Mouse (Mus musculus) gonadal fat pad, adult 2 months (tissue): ENCODE data around the gene Notch4. TPM values are rescaled to one million over a fixed set of nuclear protein-coding genes. Genes with fewer than 3 reads are reported as not detected.

ENCODE experiments used
- DNase-seq: peaks from one replicate; pipeline ENCODE4 v3.0.0-alpha.2; 2012; ENCODE audit warnings: low read depth
- polyA plus RNA-seq: library from polyadenylated mRNA; depleted of rRNA; stranded (reverse); fragments of >200 nt; gene quantifications from 2 replicates; pipeline ENCODE4 v1.2.3, GENCODE M21; 2012; rRNA removed

Notch4 gene
- polyA plus RNA-seq, 1 experiment: 28.9 TPM

DNA sequence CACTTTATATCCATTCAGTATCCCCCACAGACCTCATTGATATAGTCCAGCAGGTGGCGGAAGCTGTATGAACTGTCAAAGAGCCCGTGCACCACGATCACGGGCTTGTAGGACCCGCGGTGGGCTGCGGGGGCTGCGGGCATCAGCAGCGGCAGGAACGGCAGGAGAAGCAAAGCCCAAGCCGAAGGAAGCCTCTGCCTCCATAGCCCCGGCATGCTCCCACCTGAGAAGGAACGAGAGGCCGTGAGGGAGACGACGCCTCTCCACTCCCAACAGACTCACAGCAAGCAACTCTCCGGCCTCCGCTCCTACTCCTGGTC, 62.7 kb downstream of the Notch4 start:
- no peak for DNase-seq

- DNase-seq: no peak
These were observed 63.2 kb downstream of the Notch4 start for GRCm38 (mm10) chr17:34627093-34627942.

- no peak for DNase-seq
These were observed 64.0 kb downstream of the Notch4 start, which contains the start of gene Ppt2 for GRCm38 (mm10) chr17:34627943-34628643. Gene Ppt2, minus strand, starts transcription at chr17:34628510.

- no peak for DNase-seq
These were observed 64.5 kb downstream of the Notch4 start for GRCm38 (mm10) chr17:34628644-34628967.

- no peak for DNase-seq
These were observed 65.2 kb downstream of the Notch4 start, which contains the start of gene Prrt1 for GRCm38 (mm10) chr17:34629221-34629751. Gene Prrt1, plus strand, starts transcription at chr17:34629533.

DNA sequence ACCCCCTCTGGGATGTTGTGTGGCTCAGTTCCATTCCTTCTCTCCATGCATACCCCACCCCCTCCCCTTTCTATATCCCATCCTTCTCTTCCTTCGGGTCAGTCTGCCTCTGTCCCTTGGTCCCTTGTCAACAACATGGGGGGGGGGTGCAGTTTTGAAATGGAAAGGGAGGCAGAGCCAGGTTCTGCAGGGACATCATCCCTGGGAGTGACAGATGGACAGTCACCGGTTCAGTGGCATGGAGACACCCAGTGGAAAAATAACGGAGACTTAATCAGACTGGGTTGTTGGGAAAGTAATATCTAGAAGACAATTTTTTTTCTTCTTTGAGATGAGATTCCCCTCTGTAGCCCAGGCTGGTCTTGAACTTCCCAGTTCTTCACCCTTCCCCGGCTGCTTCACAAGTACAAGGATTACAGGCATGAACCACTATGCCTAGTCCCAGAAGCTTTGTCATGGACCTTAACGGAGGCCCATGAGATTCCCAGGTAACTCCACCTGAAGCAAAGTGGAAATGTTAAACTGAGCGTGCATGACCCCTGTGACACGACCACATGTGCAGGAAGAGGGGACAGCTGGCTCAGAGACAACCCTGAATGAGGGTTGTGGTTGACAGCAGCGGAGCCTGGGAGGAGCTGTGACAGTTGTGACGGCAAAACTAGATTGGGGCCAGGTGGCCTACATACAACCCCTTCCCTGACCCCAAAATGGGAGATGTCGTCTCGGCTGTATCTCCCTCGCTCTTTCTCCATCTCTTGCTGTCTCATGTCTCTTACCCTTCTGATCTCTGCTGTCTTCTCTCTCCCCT, 65.9 kb downstream of the Notch4 start:
- DNase-seq: no peak

GRCm38 (mm10) chr17:34630761-34631301, 66.8 kb downstream of the Notch4 start:
- no peak for DNase-seq

- no peak for DNase-seq
These were observed 67.6 kb downstream of the Notch4 start for GRCm38 (mm10) chr17:34631647-34632046.

DNA sequence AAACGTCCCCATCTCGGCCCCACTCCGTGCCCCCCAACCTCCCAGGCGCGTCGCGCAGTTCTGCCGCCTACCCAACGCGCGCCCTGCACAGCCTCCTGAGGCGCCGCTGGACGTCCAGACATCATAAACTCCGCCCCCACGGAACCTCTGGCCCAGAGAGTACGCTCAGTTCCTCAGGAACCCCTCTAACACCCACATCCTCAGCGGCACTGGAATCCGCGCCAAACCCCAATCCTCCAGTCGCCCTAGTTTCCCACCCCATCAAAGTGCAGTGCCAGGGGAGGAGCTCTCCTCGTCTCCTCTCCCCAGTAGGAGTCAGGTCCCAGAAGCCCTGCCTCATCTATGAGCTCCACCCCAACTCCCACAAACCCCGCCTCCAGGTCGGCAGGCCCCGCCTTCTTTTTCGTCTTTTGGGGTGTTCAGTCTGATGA, 68.2 kb downstream of the Notch4 start:
- DNase-seq: no peak

- DNase-seq: no peak
These were observed 71.6 kb downstream of the Notch4 start for GRCm38 (mm10) chr17:34635671-34636070.

DNA sequence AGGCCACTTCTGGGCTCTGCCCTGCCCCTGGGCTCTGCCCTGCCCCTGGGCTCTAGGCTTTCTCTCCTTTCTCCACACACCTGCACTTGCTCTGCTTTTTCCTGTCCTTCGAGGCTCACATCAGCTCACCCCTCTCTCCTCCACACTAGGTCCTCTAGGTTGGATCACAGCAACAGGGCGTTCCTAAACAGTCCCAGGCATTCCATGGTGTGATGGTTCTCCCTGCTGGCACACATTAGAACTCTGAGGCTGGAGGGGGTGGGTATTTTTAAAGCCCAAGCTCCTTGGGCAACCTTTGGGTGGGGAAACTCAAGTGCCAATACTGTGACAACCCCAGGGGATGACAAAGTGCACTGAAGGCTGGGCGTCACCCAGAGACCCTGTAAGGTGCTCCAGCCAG, 73.4 kb downstream of the Notch4 start:
- DNase-seq: no peak

Other genes starting within 250 kb of the Notch4 start
- gene H2-Eb2, start 238.6 kb upstream of the Notch4 start, polyA plus RNA-seq: 0.05 and 0.06 TPM in 2 replicates
- 0.62 and 0.66 TPM in 2 replicates for gene Btnl2, start 209.4 kb upstream of the Notch4 start, polyA plus RNA-seq
- gene Btnl1, start 187.1 kb upstream of the Notch4 start, polyA plus RNA-seq: 0.06 and 0.07 TPM in 2 replicates
- 3.0 and 3.2 TPM in 2 replicates for gene BC051142, start 165.4 kb upstream of the Notch4 start, polyA plus RNA-seq
- gene Btnl4, start 87.0 kb upstream of the Notch4 start, polyA plus RNA-seq: 0.11 TPM in 1 of 2 replicates, not detected in the other
- gene Btnl6, start 46.9 kb upstream of the Notch4 start, polyA plus RNA-seq: not detected in 2 replicates
- 10.0 and 10.1 TPM in 2 replicates for gene Gpsm3, start 25.5 kb downstream of the Notch4 start, polyA plus RNA-seq
- 51.3 and 59.8 TPM in 2 replicates for gene Pbx2, start 27.0 kb downstream of the Notch4 start, polyA plus RNA-seq
- 5.3 and 5.5 TPM in 2 replicates for gene Ager, start 33.6 kb downstream of the Notch4 start, polyA plus RNA-seq
- gene Rnf5, start 39.4 kb downstream of the Notch4 start, polyA plus RNA-seq: 99.2 and 108 TPM in 2 replicates
- gene Agpat1, start 40.0 kb downstream of the Notch4 start, polyA plus RNA-seq: 204 and 232 TPM in 2 replicates
- gene Egfl8, start 51.7 kb downstream of the Notch4 start, polyA plus RNA-seq: 3.6 and 5.3 TPM in 2 replicates
- gene Ppt2, start 64.2 kb downstream of the Notch4 start, polyA plus RNA-seq: 49.6 and 62.9 TPM in 2 replicates
- 15.8 and 28.1 TPM in 2 replicates for gene Prrt1, start 65.3 kb downstream of the Notch4 start, polyA plus RNA-seq
- gene Fkbpl, start 80.5 kb downstream of the Notch4 start, polyA plus RNA-seq: 2.9 and 9.3 TPM in 2 replicates
- gene Atf6b, start 82.9 kb downstream of the Notch4 start, polyA plus RNA-seq: 87.4 and 87.8 TPM in 2 replicates
- gene Tnxb, start 106.3 kb downstream of the Notch4 start, polyA plus RNA-seq: 34.9 and 42.7 TPM in 2 replicates
- gene C4b, start 179.6 kb downstream of the Notch4 start, polyA plus RNA-seq: 138 and 171 TPM in 2 replicates
- gene Cyp21a1, start 240.3 kb downstream of the Notch4 start, polyA plus RNA-seq: 0.28 and 0.29 TPM in 2 replicates